Mouse (Mus musculus) lung, embryonic 16.5 days (tissue): ENCODE measurements around the gene Nipsnap3b. TPM values are rescaled to one million over a fixed set of nuclear protein-coding genes. Genes with fewer than 3 reads are reported as not detected.

Source experiments
- ATAC-seq: fragments of 200-750 bp; cut with Nextera tagmentation; 2 replicates; pipeline ENCODE4 v1.8.0; 2017; ENCODE audit warnings: low read depth, mild to moderate bottlenecking, moderate library complexity
- H3K27ac ChIP-seq: fragments of 300-500 bp; sonication (generic); 2 replicates; pipeline ENCODE4 v1.5.1; 2014; ENCODE audit warnings: mild to moderate bottlenecking, control low read depth, low read length
- H3K27me3 ChIP-seq: fragments of 300-500 bp; sonication (generic); 2 replicates; pipeline ENCODE4 v1.6.1; 2014; ENCODE audit warnings: low read depth, low read length, mixed read lengths; ENCODE audit not compliant: control insufficient read depth, insufficient read depth
- H3K36me3 ChIP-seq: fragments of 300-500 bp; sonication (generic); 2 replicates; pipeline ENCODE4 v1.6.1; 2014; ENCODE audit warnings: low read length; ENCODE audit not compliant: control insufficient read depth, insufficient read depth
- H3K4me1 ChIP-seq: fragments of 300-500 bp; sonication (generic); replicated peaks from 2 replicates; pipeline ENCODE4 v1.6.1; 2014; ENCODE audit warnings: low read length, mixed read lengths; ENCODE audit not compliant: control insufficient read depth, insufficient read depth
- H3K4me2 ChIP-seq: fragments of 300-500 bp; sonication (generic); 2 replicates; pipeline ENCODE4 v1.6.1; 2014; ENCODE audit warnings: low read depth, low read length, control low read depth
- H3K4me3 ChIP-seq: fragments of 300-500 bp; sonication (generic); 2 replicates; pipeline ENCODE4 v1.5.1; 2014; ENCODE audit warnings: mild to moderate bottlenecking, low read length, control low read depth
- H3K9ac ChIP-seq: fragments of 300-500 bp; sonication (generic); 2 replicates; pipeline ENCODE4 v1.6.1; 2014; ENCODE audit warnings: low read length, control low read depth
- H3K9me3 ChIP-seq: fragments of 300-500 bp; sonication (generic); 2 replicates; pipeline ENCODE4 v1.6.1; 2016; ENCODE audit warnings: low read length; ENCODE audit not compliant: control insufficient read depth
- WGBS: fragments of 180-500 bp; shearing (Covaris S2); extraction: QIAGEN DNeasy Blood & Tissue Kit; methylation state at CpG from one replicate; pipeline ENCODE4 v1.1.7; 2014; 5-methylcytosine and 5-hydroxymethylcytosine counted together
- polyA plus RNA-seq: library from polyadenylated mRNA; unstranded; fragments of >200 nt; fragmentation: Nextera tagmentation; extraction: Ambion mirVana; gene quantifications from 2 replicates; pipeline ENCODE4 v1.2.1, GENCODE M21; 2015

The Nipsnap3b gene
- polyA plus RNA-seq, 1 experiment from 2014 or later: 81.9 TPM

GRCm38 (mm10) chr4:53014421-53014820, 2.7 kb downstream of the Nipsnap3b start:
- Histone ChIP-seq H3K4me2 (no peak overlapping the region), H3K27ac (no peak overlapping the region), H3K9me3 (peaks cover 6% of the 10 kb centered on the region; the same call in 1 of the 2 replicates), H3K4me1 (peaks cover 5% of the 10 kb centered on the region), H3K36me3 (peaks cover 29% of the 10 kb centered on the region), H3K4me3 (no peak overlapping the region), H3K9ac (no peak overlapping the region), H3K27me3 (no peaks in the 10 kb centered on the region)
- ATAC-seq: no peak
- 89% methylated on average over 7 of the region's 7 CpGs for WGBS

DNA sequence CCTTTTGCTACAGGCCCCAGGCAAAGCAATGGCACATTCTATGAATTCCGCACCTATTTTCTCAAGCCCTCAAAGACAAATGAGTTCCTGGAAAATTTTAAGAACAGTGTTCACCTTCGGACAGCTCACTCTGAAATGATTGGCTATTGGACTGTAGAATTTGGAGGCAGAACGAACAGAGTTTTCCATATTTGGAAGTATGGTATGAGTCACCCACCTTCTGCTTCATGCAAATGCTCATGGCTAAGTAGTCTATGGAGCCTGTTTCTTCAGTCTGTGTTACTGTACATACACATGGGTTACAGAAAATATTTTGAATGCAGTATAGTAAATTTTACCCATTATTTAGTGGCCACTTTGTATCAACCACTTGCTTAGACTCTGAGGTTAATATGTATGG, 3.3 kb downstream of the Nipsnap3b start:
- no peak overlapping the region for H3K4me3 ChIP-seq
- H3K27me3 ChIP-seq: no peaks in the 10 kb centered on the region
- peaks cover 31% of the 10 kb centered on the region for H3K36me3 ChIP-seq
- no peak overlapping the region for H3K9ac ChIP-seq
- WGBS: 96% methylated on average over 3 of the region's 3 CpGs
- no peak overlapping the region for H3K4me2 ChIP-seq
- H3K27ac ChIP-seq: no peak overlapping the region
- H3K9me3 ChIP-seq: peaks cover 6% of the 10 kb centered on the region; the same call in 1 of the 2 replicates
- H3K4me1 ChIP-seq: peaks cover 5% of the 10 kb centered on the region
- ATAC-seq: no peak

DNA sequence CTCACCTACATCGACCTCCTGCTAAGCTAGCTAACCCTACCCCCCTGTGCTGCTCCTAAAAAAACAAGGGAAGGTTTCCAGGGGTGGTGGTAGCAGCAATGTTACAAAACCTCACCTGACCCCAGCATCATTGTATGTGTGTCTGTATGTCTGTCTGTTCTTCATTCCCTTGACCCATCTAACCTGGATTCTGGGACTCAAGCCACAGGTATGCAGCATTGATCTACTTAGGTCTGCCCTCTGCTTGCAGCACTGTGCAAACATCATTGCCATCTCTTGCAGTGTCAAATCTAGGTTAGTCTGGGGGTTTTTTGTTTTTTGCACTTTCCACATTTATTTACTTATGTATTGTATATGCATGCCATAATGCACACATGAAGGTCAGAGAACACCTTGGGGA, 6.7 kb downstream of the Nipsnap3b start:
- Histone ChIP-seq H3K9me3 (peaks cover 6% of the 10 kb centered on the region; the same call in 1 of the 2 replicates), H3K4me1 (no peaks in the 10 kb centered on the region), H3K9ac (no peak overlapping the region), H3K36me3 (peaks cover 42% of the 10 kb centered on the region), H3K4me3 (no peak overlapping the region), H3K27ac (no peak overlapping the region), H3K27me3 (no peaks in the 10 kb centered on the region), H3K4me2 (no peak overlapping the region)
- WGBS: 78% methylated on average over 1 of the region's 1 CpGs
- no peak for ATAC-seq

DNA sequence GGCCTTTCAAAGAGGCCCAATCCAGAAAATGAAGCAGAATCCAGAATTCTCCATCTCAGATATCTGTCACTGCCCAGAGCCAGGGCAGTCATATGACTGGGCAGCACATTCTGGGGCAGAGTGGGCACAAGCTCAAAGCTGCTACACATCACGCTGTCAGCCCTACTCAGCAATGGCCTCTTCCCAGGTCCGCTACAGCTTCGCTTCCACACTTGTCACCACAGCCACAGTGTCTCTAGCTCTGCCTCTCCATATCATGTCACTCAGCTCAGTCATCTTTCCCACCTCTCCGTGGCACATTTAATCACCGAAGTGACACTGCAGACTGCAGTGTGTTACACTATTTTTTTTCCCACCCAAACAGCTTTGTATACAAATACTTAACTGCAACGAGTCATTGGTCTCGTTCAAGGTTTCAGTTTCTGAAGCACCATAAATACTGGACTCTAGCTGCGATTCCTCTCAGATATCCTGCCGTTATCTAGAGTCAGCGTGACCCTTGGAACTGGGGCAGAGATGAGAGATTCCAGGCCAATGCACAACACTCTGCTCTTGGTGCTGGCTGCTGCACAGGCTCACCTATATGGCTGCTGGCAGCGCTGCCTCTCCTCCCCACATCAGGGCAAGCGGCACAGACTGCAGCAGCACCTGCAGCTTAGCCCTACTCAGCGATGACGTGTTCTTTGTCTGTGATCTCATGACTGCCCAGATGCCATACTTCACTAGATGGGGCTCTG, 11.7 kb downstream of the Nipsnap3b start:
- 87% methylated on average over 14 of the region's 14 CpGs for WGBS
- Histone ChIP-seq H3K27ac (no peak overlapping the region), H3K4me1 (no peaks in the 10 kb centered on the region), H3K27me3 (no peaks in the 10 kb centered on the region), H3K9ac (no peak overlapping the region), H3K9me3 (no peaks in the 10 kb centered on the region), H3K4me3 (no peak overlapping the region), H3K36me3 (peaks cover 17% of the 10 kb centered on the region), H3K4me2 (no peak overlapping the region)
- ATAC-seq: no peak

GRCm38 (mm10) chr4:53024397-53024796, 12.7 kb downstream of the Nipsnap3b start:
- no peaks in the 10 kb centered on the region for H3K4me1 ChIP-seq
- no peaks in the 10 kb centered on the region for H3K9me3 ChIP-seq
- no peak overlapping the region for H3K4me2 ChIP-seq
- no peak overlapping the region for H3K27ac ChIP-seq
- H3K27me3 ChIP-seq: no peaks in the 10 kb centered on the region
- no peak for ATAC-seq
- H3K9ac ChIP-seq: no peak overlapping the region
- H3K36me3 ChIP-seq: peaks cover 13% of the 10 kb centered on the region
- 84% methylated on average over 4 of the region's 4 CpGs for WGBS
- H3K4me3 ChIP-seq: no peak overlapping the region

DNA sequence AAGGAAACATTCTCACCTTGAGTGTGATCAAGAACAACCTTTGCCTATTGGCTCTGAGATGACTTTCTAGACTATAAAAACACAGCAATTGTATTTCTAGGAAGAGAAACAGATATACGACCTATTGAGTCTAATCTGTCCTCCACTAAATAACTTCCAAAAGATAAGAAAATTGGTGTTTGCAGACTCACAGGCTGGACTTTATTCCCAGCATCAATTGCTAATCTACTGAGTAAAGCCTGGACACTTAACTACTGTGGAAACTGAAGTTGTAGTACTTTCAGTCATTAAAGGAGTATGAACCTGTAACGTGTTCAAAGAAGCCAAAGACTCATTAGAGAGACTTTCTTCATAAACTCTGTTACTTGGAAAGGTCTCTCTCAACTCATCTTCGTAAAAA, 16.1 kb downstream of the Nipsnap3b start:
- Histone ChIP-seq H3K9ac (no peak overlapping the region), H3K27me3 (no peaks in the 10 kb centered on the region), H3K4me1 (no peaks in the 10 kb centered on the region), H3K4me3 (no peak overlapping the region), H3K9me3 (no peaks in the 10 kb centered on the region), H3K4me2 (no peak overlapping the region), H3K36me3 (peaks cover under 1% of the 10 kb centered on the region; the same call in 1 of the 2 replicates), H3K27ac (no peak overlapping the region)
- no peak for ATAC-seq
- WGBS: 73% methylated on average over 3 of the region's 3 CpGs

- no peak overlapping the region for H3K27ac ChIP-seq
- no peaks in the 10 kb centered on the region for H3K27me3 ChIP-seq
- peaks cover 13% of the 10 kb centered on the region; the same call in 1 of the 2 replicates for H3K36me3 ChIP-seq
- H3K4me3 ChIP-seq: no peak overlapping the region
- H3K9ac ChIP-seq: no peak overlapping the region
- no peak overlapping the region for H3K4me2 ChIP-seq
- H3K9me3 ChIP-seq: no peaks in the 10 kb centered on the region
- WGBS: 57% methylated on average over 8 of the region's 8 CpGs
- no peaks in the 10 kb centered on the region for H3K4me1 ChIP-seq
- ATAC-seq: no peak
These were observed 18.8 kb downstream of the Nipsnap3b start for GRCm38 (mm10) chr4:53030326-53030948.

DNA sequence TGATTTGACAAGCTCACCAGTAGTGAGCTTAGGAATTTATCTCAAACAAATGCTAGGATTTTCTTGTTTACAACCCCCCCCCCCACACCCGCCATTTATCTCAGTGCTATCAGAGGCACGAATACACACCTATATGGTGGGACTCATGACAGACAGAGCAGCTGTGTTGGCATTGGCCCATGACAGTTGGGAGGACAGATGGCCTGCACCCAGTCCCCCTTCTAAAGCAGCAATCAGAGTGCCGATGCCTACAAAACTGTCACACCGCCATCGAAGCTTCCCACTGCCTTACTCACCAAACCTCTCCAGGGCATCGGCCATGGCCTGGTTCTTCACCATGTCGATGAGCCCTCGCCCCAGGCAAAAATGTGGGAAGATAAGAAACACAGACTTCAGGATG, 32.1 kb downstream of the Nipsnap3b start:
- Histone ChIP-seq H3K9ac (no peak overlapping the region), H3K27me3 (no peaks in the 10 kb centered on the region), H3K4me1 (no peaks in the 10 kb centered on the region), H3K9me3 (no peaks in the 10 kb centered on the region), H3K4me3 (no peak overlapping the region), H3K36me3 (peaks cover 20% of the 10 kb centered on the region), H3K4me2 (no peak overlapping the region), H3K27ac (no peak overlapping the region)
- ATAC-seq: no peak
- 90% methylated on average over 8 of the region's 8 CpGs for WGBS

GRCm38 (mm10) chr4:53045807-53046206, 34.1 kb downstream of the Nipsnap3b start:
- Histone ChIP-seq H3K9ac (no peak overlapping the region), H3K4me2 (no peak overlapping the region), H3K4me3 (no peak overlapping the region), H3K9me3 (no peaks in the 10 kb centered on the region), H3K36me3 (peaks cover 19% of the 10 kb centered on the region), H3K27ac (no peak overlapping the region), H3K4me1 (no peaks in the 10 kb centered on the region), H3K27me3 (no peaks in the 10 kb centered on the region)
- no peak for ATAC-seq
- 84% methylated on average over 7 of the region's 7 CpGs for WGBS
